Mouse (Mus musculus) retina, embryonic 14.5 days (tissue): Measurements from ENCODE around the gene Cox19.
"Not testable (repeated sequence)": the region's sequence is repeated elsewhere in the genome, so short reads cannot be mapped to it uniquely, and the experiment has no call there.

Source experiments
- DNase-seq: peaks from one replicate; pipeline ENCODE4 v3.0.0-alpha.2; 2015; ENCODE audit warnings: low spot score

Gene Cox19

DNA sequence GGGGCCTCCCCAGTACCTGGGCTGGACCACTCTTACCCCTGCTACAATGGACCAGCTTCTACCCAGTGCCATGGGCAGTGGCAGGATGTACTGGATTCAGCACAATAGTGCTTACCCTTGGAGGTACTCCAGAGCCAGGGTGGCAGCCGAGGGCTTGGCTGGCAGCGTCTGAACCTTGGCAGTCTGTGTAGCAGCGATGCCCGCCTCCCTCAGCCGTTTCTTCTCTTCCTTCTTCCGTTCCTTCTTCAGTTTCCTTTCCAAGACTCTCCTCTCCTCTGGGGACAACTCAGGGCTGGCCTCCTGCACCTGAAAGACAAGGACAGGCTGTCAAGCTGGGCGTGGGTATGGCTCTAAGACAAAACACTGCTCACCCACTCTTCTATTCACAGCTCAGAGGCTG lies 12.6 kb upstream of the Cox19 start:
- no peak for DNase-seq

DNA sequence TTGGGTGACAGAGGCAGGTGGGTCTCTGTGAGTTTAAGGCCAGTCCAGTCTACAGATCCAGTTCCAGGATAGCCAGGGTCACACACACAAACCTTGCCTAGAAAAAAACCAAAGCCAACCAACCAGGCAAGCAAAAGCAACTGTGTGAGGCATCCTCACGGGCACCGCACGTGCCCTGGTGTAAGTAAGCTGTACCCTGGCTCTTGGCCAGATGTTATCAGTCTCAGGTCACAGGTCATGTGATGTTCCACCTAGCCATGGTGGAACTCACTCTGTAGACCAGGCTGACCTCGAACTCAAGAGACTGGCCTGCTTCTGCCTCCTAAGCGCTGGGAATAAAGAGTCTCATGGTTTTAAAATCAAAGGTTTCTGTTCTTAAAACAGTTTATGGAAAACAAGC lies 8.0 kb upstream of the Cox19 start:
- DNase-seq: no peak

DNA sequence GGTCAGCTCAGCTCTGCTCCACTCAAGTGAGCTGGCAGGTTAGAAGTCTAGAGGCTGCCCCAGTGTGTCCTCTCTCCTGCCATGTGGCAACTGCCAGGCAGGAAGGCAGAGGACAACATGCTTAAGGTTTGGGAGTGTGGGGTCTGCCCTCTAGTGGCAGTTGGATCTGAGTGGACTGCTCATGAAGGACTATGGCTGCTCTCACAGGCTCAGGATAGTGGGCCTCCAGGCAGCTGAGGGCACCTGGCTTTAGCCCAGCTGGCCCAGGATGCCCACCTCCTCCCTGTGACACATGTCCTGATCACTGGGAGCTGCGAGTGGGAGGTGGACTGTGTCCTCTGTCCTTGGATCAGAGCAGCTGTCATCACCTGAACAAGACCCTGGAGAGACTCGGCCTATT lies 7.4 kb upstream of the Cox19 start:
- peak; percentile 60 for DNase-seq

DNA sequence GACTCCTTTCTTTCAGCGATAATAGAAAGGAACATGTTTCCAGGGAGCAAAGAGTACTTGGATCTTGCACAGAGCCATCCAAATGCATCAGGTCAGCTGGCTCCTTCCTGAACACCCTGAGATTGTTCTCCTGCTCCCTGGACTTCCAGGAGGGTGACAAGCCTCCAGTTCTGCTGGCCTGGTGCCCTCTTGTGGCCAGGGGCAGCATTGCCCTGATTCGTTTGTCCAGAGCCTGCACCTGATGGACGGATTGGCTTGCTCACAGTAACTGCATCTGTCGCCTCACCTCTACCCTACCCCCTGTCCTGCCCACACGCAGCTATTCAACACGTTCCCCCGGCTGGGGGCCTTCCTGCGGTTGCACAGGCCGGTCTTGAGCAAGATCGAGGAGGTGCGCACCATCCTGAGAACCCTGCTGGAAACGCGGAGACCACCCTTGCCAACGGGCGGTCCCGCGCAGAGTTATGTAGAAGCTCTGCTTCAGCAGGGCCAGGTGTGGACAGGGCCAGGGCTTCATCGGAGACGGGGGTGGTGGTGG lies 4.1 kb upstream of the Cox19 start:
- peak; percentile 87 for DNase-seq

DNA sequence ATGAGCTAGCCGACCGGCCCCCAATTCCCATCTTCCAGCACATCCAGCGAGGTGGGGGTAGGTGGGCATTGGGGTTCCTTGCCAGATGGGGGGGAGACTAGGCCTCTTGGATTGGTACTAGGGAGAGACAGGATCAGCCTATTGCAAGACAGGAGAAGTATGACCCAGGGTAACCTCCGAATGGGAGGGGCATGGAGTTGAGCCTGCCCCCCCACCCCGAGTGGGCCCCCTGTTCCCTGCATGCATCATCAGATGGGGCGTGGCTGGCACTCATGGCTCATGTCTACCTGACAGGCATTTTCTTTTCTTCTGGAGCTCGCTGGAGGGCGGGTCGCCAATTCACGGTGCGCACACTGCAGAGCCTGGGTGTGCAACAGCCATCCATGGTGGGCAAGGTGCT lies 2.7 kb upstream of the Cox19 start:
- DNase-seq: no peak

DNA sequence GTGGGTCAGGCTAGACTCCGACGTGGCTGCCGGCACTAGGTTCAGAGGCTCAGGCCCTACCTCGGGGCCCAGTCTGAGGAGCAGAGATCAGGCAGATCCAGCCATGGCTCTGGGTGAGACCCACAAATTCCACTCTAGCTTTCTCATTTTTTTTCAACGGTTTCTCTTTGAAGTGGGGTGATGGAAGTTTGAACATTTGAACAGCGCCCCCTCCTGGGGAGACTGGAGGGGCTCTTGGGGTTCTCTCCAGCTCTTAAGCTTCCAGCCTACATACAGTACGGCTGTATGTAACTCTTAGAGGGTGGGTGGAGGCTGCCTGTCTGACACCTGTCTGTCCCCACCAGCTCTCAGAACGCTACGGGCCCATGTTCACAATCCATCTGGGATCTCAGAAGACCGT lies 2.3 kb upstream of the Cox19 start:
- peak; percentile 69 for DNase-seq

DNA sequence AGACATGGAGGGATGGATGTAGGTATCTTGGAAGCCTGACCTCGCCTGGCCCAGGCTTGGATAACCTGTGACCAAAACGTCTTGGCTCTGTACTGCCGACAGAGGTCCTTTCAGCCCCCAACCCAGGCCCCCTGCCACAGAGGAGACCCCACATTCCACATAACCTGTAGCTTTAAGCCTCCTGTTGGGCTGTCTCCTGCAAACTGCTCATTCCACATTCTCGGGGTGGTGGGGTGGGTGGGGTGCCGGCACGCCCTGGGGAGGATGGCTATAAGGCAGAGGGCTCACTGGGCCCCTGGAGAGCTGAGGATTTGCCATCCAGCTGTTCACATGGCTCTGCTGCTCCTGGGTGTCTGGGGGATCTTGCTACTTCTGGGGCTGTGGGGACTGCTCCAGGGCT lies 1.1 kb upstream of the Cox19 start, which contains the start of gene Cyp2w1:
TSS of gene Cyp2w1 (plus strand) at position 301 of the 400 bp plus-strand sequence.
- no peak for DNase-seq

DNA sequence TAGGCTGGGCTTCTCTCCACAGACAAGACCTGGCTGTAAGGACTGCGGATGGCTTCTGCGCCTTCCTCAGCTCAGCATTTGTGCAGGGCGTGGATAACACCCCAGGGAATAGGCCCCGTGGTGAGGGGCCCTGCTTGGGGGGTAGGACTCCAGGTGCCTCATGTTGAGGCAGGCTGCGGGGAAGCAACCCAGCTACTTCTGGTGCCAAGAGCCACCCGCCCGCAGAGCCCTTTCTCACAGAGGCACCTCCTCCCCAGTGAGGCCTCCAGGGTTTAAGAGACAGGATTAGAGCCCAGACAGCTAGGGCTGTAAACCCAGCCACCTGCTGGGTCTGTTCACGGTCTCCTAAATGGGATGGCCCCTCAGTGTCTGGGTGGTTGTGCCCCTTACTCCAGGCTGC lies 410 bp upstream of the Cox19 start:
- no peak for DNase-seq

DNA sequence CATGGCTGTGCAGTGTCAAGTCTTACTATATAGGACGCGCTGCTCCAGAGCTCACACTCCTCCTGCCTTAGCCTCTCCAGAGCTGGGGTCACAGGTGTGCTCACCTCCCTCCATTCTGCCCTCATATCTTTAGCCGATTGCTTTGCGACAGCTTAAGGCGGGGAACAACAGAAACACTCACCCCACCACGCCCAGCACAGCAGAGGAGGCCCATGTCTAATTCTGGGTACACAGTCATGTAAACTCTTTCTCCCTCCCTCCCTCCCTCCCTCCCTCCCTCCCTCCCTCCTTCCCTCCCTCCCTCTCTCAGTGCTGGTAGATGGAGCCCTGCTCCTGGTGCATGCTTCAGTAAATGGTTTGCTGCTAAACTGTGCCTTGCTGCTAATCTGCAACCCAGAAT lies 1.5 kb downstream of the Cox19 start:
- DNase-seq: no peak

DNA sequence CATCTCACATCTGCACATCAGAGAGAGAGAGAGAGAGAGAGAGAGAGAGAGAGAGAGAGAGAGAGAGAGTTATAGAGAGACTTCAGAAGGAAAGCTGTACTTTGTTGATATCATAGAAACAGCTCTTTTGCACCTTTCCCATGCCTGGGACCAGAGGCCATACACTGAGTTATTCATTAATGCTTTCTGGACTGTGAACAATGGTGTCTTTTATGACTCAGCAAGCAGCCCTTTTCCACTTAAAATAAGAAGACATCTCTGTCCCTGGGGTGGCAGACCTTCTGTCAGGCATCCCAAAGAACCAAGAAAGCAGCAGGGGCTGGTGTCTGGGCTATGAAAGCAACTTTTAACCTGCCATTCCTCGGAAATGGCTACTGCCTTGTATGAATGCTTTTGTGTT lies 4.0 kb downstream of the Cox19 start:
- DNase-seq: no peak

DNA sequence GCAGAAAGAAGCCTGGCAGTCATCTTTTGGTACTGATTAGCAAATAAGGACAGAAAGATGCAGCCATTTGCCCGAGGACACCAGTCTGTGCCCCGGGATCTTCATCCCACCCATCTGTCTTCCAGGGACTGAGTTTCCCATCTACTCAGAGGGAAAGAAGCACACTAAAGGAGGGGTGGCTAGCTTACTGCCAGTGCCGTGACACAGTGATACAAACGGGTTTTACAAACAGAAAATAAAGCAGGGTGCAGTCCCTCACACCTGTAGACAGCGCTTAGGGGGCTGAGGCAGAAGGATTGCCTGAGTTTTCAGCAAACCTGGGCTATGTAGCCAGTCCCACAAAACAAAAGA lies 5.9 kb downstream of the Cox19 start:
- no peak for DNase-seq

DNA sequence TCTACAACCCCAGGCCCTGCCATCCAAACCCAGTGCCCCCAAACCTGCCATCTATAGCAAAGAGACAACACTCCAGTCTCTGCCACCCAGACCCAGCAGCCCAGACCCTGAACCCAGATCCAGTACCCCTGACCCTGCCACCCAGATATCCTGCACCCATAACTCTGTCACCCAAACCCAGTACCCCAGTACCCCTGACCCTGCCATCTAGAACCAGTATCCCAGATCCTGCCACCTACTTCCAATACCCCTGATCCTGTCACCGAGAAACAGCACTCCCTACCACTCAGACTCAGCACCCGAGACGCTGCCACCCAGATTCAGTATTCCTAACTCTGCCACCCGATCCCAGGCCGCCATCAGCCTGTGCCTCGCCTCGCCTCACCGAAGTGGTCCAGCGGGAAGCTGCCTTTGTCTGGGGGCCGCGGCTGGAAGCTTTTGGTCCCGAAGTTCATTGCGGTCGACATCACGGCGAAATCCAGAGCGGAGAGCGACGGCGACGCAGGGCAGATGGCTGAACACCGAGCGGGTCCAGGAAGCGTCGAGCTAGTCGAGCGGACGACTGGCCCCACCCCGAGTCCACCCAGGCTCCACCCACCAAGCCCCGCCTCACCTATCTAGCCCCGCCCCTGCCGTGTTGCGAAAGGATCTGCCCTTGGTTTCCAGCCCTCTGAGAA lies 6.4 kb downstream of the Cox19 start:
- peak; percentile 96 for DNase-seq

DNA sequence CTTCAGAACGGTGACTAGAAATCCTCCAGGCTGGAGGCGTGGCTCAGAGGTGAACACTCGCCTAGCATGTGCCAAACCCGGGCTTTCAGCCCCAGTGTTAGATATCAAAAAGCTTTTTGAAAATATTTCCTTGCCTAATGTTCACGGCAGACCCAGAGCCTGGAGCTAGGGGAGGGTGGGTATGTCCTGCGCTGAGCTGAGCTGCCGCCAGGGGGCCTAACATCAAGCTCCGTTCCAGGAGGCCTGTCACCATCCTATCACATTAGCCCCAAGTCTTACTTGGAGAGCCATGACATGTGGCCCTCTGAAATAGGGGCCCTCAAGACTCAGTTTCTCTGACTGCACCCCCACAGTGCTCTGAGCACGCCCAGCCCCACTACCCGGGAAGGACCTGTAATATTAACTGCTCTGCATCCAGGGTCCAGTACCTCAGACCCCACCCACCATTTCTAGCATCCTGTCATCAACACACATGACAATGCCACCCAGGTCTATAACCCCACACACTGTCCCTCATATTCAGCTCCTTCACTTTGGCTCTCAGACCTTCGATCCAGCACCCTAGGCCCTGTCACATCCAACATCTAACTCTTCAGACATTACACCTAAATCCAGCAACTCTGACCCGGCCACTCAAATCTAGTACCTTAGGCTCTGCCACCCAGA lies 7.1 kb downstream of the Cox19 start:
- DNase-seq: peak; percentile 92

DNA sequence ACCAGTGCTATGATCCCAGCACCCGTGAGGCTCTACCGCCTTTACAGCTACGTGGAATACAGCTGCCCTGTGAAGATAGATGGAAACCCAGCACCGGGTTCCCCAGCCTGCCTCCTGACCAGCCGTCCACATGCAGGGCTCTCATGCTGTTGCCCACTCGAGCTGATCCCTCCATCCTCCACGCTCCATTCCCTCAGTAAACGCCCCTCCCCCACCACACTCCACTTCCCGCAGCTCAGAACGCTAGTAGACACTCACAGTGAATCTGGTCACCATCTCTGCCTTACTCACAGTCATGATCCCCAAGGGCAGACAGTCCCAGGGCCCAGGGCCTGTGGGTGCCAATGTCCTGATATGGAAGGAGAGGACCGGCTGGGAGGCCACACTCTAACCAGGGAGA lies 12.3 kb downstream of the Cox19 start:
- no peak for DNase-seq

DNA sequence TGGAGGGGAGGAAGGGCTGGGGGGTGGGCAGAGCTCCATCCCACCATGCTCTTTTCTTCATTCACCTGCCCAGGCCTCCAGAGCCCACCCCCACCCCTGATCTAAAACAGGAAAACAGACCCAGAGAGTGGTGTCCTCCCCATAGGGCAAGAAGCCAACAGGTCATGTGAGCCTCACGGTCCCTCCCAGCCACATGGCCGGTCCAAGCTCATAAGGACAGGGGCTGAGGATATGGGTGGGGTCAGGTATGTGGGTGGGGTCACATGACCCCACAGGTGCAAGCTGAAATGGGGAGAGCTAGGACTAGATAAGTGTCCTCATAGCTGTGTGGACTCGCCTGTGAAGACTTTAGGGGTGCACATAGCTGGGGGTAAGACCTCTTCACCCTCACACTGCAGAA lies 12.8 kb downstream of the Cox19 start:
- no peak for DNase-seq

DNA sequence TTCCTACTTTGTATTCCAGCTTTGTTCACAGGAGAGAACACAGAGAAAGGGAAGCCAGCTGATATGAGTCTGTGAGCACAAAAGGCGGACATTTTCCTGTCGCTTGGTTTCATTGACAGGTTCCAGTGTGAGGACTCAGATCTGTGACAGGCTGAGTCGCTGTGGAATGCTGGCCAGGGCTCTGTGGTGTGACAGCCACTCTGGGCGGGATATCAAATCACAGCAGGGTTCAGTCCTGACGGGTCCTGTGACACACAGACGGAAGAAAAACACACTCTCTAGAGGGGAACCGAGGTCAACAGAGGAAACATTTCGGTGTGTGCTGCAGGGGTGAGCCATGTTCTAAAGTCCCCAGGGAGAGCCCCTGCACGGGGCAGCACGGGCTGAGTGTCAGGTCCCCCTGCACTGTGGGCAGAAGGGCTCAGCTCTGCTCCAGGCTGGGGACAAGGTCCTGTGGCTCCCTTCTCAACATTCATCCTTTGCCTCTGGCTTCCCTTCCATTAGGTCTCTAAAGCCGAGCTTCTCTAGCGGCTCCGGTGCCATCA lies 13.3 kb downstream of the Cox19 start:
- no peak for DNase-seq

DNA sequence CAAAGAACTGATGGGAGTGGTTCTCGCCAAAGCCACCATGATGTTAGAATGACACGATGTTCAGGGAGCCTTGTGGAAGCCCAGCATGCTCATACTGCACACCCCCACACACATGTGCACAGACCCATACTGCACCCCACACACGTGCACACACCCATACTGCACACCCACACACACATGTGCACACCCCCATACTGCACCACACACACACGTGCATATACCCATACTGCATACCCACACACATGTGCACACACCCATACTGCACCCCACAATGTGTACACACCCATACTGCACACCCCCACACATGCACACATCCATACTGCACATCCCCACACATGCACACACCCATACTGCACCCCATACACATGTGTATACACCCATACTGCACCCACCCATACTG lies 15.6 kb downstream of the Cox19 start:
- DNase-seq: no peak

DNA sequence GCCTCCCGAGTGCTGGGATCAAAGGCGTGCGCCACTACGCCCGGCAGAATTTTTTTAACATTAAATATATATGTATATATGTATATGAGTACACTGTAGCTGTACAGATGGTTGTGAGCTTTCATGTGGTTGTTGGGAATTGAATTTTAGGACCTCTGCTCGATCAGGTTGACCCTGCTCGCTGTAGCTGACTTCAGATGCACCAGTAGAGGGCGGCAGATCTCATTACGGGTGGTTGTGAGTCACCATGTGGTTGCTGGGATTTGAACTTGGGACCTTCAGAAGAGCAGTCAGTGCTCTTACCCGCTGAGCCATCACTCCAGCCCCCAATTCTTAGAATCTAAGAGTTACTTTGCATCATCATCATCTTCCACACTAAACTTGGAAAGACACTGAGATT lies 16.8 kb downstream of the Cox19 start:
- not testable (repeated sequence) for DNase-seq

DNA sequence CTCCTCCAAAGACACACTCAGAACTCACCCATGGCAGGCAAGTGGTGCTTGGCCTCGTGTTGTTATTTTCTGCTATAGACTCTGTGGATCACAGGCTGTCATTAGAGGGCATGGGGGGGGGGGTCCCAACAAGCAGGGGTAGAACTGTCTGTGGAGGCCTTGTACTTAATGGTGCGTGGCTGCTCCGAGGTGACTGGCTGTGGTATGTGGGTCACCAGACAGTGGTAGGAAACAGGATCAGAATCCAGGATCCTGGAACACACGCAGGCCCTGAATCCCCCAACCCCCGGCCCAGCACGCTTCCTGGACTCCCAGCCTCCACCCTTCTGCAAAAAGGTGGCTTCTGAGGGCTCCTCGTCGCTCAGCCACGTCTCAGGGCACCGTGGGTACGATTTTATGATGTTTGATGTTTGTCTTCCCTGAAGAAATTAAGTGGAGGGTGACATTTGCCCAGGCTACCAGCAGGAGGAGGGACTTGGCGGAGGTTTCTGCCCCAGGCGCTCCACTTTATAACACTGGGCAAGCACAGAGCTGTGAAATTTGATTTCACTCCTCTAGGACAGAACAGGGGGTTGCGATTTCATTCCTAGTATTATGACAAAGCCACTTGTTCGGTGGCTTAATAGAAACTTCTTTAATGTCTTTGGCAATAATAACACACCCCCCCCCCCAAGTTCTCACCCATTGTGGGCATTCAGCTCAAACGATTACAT lies 17.8 kb downstream of the Cox19 start:
- no peak for DNase-seq

DNA sequence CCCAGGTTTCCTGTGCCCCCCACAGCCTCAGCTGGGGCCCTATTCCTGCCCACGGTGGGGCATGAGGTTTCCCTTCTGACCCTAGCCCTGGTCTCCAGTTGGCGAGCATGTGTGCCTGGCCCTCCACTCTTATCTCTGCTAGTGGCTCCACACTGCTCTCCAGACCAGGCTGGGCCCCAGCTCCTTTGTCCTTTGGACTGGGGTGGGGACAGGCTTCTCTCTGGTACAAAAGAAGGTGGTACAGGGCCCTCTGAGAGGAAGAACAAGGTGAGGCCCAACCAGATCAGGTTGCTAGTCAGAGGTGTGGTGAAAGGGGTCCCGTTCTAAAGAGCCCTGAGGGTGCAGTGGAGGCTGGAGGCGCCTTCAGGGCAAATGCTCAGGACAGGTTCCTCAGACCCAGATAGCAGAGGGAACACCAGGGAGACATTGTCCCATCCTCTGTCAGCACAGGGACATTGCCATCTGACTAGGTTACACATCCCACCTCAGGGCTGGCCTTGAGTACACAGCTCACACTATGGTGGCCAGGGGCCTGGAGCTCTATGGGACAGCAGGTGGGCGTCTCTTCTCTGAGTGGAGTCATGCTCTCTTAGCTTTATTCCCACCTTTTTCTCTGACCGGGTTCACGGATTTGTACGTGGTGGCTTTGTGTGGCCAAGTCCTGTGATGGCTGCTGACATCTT lies 18.5 kb downstream of the Cox19 start:
- DNase-seq: no peak

DNA sequence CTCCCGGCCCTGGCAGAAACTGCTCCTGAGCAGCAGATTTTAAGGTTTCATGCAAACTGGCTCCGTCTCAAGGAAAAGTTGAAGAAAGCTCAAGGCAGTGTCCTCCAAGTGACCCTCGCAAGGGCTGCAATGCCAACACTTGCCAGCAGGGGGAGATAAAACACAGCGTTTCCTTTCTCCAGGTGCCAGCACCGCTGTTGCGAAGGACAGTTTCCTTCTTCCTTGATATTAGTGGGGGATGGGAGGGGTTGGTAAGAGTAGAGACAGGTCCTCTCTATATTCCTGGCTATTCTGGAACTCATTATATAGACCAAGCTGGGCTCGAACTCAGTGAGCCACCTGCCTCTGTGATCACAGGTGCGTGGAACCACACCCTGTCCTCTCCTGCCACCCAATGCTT lies 19.5 kb downstream of the Cox19 start:
- DNase-seq: peak; percentile 89

DNA sequence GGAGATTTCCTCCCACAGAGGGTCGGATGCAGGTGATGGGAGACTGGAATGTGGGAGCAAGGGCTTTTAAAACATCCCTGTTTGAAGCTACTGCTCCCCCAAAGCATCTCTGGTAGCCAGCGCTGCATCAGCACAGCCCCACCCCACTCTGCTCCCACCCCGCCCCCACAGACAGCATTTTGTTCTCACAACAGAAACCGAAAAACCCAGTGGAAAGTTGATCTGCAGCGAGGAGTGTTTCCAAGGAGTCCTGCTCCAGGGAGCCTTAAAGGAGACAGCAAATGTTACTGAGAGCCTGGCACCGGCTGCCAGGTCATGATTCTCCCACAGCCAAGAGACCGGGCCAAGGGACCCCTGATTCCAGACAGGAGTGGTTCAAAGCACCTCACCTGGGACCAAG lies 20.5 kb downstream of the Cox19 start:
- no peak for DNase-seq
